Mouse (Mus musculus) heart, postnatal 0 days (tissue): Measurements from ENCODE around the gene Rpl37a. TPM values are rescaled to one million over a fixed set of nuclear protein-coding genes. Genes with fewer than 3 reads are reported as not detected.

Source experiments
- ATAC-seq: fragments of 200-750 bp; cut with Nextera tagmentation; 2 replicates; pipeline ENCODE4 v1.8.0; 2017; ENCODE audit warnings: low read depth, moderate number of reproducible peaks, moderate library complexity; ENCODE audit not compliant: insufficient read depth
- DNase-seq: peaks from one replicate; pipeline ENCODE4 v3.0.0-alpha.2; 2016; ENCODE audit warnings: low spot score
- H3K27ac ChIP-seq: fragments of 300-500 bp; sonication (generic); 2 replicates; pipeline ENCODE4 v1.5.1; 2014; ENCODE audit warnings: low read depth, mild to moderate bottlenecking
- H3K27me3 ChIP-seq: fragments of 300-500 bp; sonication (generic); 2 replicates; pipeline ENCODE4 v1.6.1; 2014; ENCODE audit warnings: low read length, mixed read lengths; ENCODE audit not compliant: control insufficient read depth, insufficient read depth
- H3K36me3 ChIP-seq: fragments of 300-500 bp; sonication (generic); replicated peaks from 2 replicates; pipeline ENCODE4 v1.6.1; 2014; ENCODE audit warnings: low read length, mixed read lengths; ENCODE audit not compliant: control insufficient read depth, insufficient read depth
- H3K4me1 ChIP-seq: fragments of 300-500 bp; sonication (generic); 2 replicates; pipeline ENCODE4 v1.6.1; 2014; ENCODE audit warnings: antibody characterized with exemption; ENCODE audit not compliant: control insufficient read depth, insufficient read depth
- H3K4me2 ChIP-seq: fragments of 300-500 bp; sonication (generic); 2 replicates; pipeline ENCODE4 v1.6.1; 2014; ENCODE audit warnings: low read depth, mild to moderate bottlenecking, low read length, moderate library complexity
- H3K4me3 ChIP-seq: fragments of 300-500 bp; sonication (generic); 2 replicates; pipeline ENCODE4 v1.5.1; 2014; ENCODE audit warnings: low read depth, low read length
- H3K9ac ChIP-seq: fragments of 300-500 bp; sonication (generic); replicated peaks from 2 replicates; pipeline ENCODE4 v1.6.1; 2014; ENCODE audit warnings: low read depth, low read length, mixed read lengths
- H3K9me3 ChIP-seq: fragments of 300-500 bp; sonication (generic); replicated peaks from 2 replicates; pipeline ENCODE4 v1.6.1; 2016; ENCODE audit warnings: low read length; ENCODE audit not compliant: control insufficient read depth
- CTCF ChIP-seq: IDR thresholded peaks from 2 replicates; pipeline ENCODE4 v1.5.1; 2016; ENCODE audit warnings: antibody characterized with exemption, control low read depth, low read depth
- EP300 ChIP-seq: IDR thresholded peaks from 2 replicates; pipeline ENCODE4 v1.6.1; 2016; ENCODE audit warnings: antibody characterized with exemption, low read depth
- WGBS: fragments of 180-500 bp; shearing (Covaris S2); extraction: QIAGEN DNeasy Blood & Tissue Kit; methylation state at CpG from one replicate; pipeline ENCODE4 v1.1.7; 2014; 5-methylcytosine and 5-hydroxymethylcytosine counted together
- polyA plus RNA-seq: library from polyadenylated mRNA; unstranded; fragments of >200 nt; fragmentation: Nextera tagmentation; extraction: Ambion mirVana; gene quantifications from 2 replicates; pipeline ENCODE4 v1.2.1, GENCODE M21; 2015
- total RNA-seq: library from RNA; depleted of rRNA; stranded (reverse); fragments of >200 nt; gene quantifications from 2 replicates; pipeline ENCODE4 v1.2.3, GENCODE M21; 2014; ENCODE audit warnings: low replicate concordance

Gene Rpl37a
- total and polyA plus RNA-seq, 2 experiments from 2014 or later = 412 to 1,097 TPM

DNA sequence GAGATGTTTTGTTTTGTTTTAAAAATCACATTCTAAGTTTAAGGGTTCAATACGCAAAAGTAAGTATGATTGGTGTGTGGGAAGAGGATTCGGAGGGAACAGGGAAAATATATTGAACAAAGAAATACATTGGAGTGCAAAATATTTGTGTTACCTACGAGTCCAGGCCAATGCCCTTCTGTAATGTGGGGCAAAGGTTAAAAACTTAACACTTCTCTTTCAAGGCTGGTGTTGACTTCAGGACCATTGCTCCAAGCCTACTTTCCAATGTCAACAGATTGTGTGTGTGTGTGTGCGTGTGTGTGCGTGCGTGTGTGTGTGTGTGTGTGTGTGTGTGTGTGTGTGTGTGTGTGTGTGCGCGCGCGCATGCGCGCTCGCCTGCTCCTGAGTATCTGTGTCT, 14.9 kb downstream of the Rpl37a start:
- Histone ChIP-seq H3K4me3 (no peak overlapping the region), H3K27ac (no peak overlapping the region), H3K9ac (no peak overlapping the region), H3K4me1 (no peaks in the 10 kb centered on the region), H3K4me2 (no peak overlapping the region), H3K27me3 (no peaks in the 10 kb centered on the region), H3K9me3 (no peaks in the 10 kb centered on the region), H3K36me3 (no peaks in the 10 kb centered on the region)
- WGBS = 89% methylated on average over 13 of the region's 13 CpGs
- ATAC-seq (no peak), DNase-seq (no peak)
- no peak for TF ChIP-seq CTCF
- no peak for TF ChIP-seq EP300

DNA sequence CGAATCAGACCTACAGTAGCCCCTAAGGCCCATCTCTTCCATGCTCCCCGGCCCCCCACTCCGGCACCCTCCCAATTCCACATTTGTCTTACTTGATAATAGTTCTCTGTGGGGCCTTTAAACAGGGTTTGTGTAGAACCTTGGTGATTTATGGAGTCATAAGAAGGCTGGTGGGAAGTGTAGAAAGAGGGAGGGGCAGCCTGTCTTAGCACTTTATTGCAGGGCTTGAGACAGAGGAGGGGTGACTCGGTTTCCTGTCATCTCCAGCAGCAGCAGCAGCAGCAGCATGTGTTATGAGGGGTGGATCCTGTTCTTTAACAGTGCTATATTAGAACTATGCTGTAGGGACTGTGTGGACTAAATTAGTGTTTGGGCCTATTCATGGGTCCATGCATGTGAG, 17.7 kb downstream of the Rpl37a start:
- DNase-seq = no peak
- no peak for TF ChIP-seq EP300
- H3K9me3 ChIP-seq = no peaks in the 10 kb centered on the region
- no peaks in the 10 kb centered on the region for H3K4me1 ChIP-seq
- no peak overlapping the region for H3K4me3 ChIP-seq
- H3K36me3 ChIP-seq = no peaks in the 10 kb centered on the region
- H3K27ac ChIP-seq = no peak overlapping the region
- H3K4me2 ChIP-seq = no peak overlapping the region
- no peak overlapping the region for H3K9ac ChIP-seq
- no peak for ATAC-seq
- H3K27me3 ChIP-seq = no peaks in the 10 kb centered on the region
- 85% methylated on average over 4 of the region's 4 CpGs for WGBS

DNA sequence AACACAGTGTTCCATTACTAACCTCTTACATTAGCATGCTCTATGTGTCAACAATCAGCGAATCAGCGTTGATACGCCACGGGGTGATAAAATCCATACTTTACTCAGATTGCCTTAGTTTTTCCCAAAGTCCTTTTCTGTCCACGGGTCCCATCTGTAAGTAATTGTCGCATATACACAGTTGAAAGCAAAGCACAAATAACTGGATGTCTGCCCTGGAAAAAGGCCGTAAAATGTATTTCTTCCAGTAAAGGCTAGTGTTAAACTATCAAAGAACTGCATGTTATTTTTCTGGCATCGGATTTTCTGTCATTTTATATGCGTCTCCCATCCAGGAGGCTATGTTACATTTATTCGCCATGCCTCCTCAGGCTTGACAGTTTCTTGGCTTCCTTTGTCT, 19.0 kb downstream of the Rpl37a start:
- WGBS = 79% methylated on average over 10 of the region's 10 CpGs
- Histone ChIP-seq H3K27me3 (no peaks in the 10 kb centered on the region), H3K4me1 (no peaks in the 10 kb centered on the region), H3K27ac (no peak overlapping the region), H3K9ac (no peak overlapping the region), H3K4me3 (no peak overlapping the region), H3K36me3 (no peaks in the 10 kb centered on the region), H3K4me2 (no peak overlapping the region), H3K9me3 (no peaks in the 10 kb centered on the region)
- TF ChIP-seq EP300 = no peak
- no peak for TF ChIP-seq CTCF
- ATAC-seq (no peak), DNase-seq (no peak)

DNA sequence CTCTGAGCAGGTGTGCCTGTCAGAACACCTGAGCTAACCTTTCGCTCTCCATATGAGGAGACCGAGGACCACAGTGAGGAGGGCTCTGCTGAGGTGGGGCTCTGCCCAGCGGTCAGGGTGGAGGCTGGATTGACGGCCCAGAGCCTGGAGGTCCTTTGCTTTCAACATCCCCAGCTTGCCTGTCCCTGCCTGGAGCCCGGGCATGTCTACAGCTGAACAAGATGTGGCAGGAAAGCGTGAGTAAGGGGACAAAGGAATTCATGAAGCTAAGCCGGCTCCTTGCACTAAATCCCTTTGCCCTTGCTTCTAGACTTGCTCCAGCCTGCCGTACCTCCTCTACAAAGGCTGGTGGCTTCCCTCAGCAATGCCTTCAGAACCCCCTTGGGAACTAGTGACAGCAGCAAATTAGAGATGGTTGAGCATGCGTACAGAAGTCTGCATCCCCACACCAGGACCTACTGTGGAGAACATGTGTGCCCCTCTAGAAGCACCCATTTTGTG, 22.2 kb downstream of the Rpl37a start:
- Histone ChIP-seq H3K27me3 (0 out of 2 replicates have a peak, but pooled peaks cover 2% of the 10 kb centered on the region), H3K36me3 (no peaks in the 10 kb centered on the region), H3K4me3 (no peak overlapping the region), H3K27ac (no peak overlapping the region), H3K9me3 (no peaks in the 10 kb centered on the region), H3K4me1 (0 out of 2 replicates have a peak, but pooled peaks cover 3% of the 10 kb centered on the region), H3K9ac (no peak overlapping the region), H3K4me2 (no peak overlapping the region)
- TF ChIP-seq CTCF (no peak), EP300 (no peak)
- 91% methylated on average over 9 of the region's 9 CpGs for WGBS
- DNase-seq (no peak), ATAC-seq (no peak)

DNA sequence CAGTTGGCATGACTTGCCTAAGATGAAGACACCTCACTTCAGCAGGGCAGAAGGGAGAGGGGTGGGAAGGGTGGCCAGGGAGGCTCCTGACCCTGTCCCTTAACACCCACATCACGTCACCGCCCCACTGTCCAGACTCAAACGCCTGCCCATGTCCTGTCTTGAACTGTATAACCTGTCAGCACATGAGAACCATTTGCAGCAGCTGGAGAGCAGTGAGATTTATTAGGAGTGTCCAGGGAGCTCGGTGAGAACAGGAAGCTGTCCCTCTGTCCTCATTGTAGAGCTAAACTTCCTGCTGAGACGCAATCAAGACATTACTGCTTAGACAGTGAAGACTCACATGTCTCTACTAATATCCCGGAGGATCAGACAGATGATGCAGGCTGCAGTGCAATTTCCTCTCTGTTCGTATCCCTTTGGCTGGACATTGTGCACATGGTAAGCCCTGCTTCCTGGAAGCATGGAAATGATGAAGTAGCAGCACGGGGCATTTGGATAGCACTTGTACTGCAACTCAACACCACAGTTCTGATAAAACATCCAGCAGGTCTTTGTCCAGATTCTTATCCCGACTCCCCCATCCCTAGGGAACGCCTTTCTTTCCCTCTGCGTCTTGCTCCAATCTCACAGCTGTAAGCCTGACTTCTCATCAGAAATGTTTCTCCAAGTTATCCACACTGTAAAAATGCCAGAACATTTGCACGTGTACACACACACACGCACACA, 25.5 kb downstream of the Rpl37a start:
- no peak overlapping the region for H3K27ac ChIP-seq
- 34% methylated on average over 13 of the region's 13 CpGs for WGBS
- peak; percentile 39 for DNase-seq

More for the DNA sequence above, 25.5 kb downstream of the Rpl37a start:
- Histone ChIP-seq H3K9ac (no peak overlapping the region), H3K4me3 (no peak overlapping the region), H3K4me1 (0 out of 2 replicates have a peak, but pooled peaks cover 3% of the 10 kb centered on the region), H3K27me3 (0 out of 2 replicates have a peak, but pooled peaks cover 5% of the 10 kb centered on the region), H3K36me3 (no peaks in the 10 kb centered on the region), H3K4me2 (0 out of 2 replicates have a peak overlapping the region, but pooled peaks have one; percentile 11), H3K9me3 (no peaks in the 10 kb centered on the region)
- TF ChIP-seq CTCF (no peak), EP300 (no peak)
- no peak for ATAC-seq
